Mouse (Mus musculus) liver (tissue): Measurements from ENCODE around the gene Clec4e.
"Not testable (repeated sequence)": the region's sequence is repeated elsewhere in the genome, so short reads cannot be mapped to it uniquely, and the experiment has no call there.

Experiments used
- DNase-seq: peaks from one replicate; pipeline ENCODE4 v3.0.0-alpha.2; 2020; ENCODE audit warnings: mixed read lengths

Gene Clec4e

DNA sequence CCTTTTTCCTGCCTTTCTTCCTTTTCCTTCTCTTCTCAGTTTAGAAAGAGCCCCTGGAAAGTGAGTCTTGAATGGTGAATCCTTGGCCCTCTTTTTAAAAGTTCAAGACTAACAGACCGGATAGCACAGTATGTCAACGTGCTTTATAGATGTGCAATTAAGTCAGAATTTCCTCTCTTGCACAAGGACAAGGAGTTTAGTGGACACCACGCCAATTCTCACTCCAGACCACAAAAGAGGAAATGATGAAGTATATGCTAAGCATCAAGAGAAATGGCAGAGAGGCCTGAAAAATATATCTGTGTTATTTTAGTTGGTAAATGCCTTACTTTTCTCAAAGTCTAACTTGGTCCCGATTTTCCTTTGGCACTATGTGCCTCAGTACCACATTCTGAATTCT is at the start of gene Clec4e:
TSS of gene Clec4e (minus strand) at position 118 of the 400 bp plus-strand sequence.
- no peak for DNase-seq

GRCm38 (mm10) chr6:123332503-123332902 is 42.8 kb upstream of the Clec4e start:
- no peak for DNase-seq

- no peak for DNase-seq
Observed at GRCm38 (mm10) chr6:123308033-123308432, 18.4 kb upstream of the Clec4e start, which contains the start of gene Vmn2r19. Gene Vmn2r19, plus strand, starts transcription at chr6:123308333.

- DNase-seq = peak; percentile 7
Observed at GRCm38 (mm10) chr6:123306315-123306714, 16.6 kb upstream of the Clec4e start.

- peak; percentile 19 for DNase-seq
Observed at GRCm38 (mm10) chr6:123296687-123297086, 7.0 kb upstream of the Clec4e start.

DNA sequence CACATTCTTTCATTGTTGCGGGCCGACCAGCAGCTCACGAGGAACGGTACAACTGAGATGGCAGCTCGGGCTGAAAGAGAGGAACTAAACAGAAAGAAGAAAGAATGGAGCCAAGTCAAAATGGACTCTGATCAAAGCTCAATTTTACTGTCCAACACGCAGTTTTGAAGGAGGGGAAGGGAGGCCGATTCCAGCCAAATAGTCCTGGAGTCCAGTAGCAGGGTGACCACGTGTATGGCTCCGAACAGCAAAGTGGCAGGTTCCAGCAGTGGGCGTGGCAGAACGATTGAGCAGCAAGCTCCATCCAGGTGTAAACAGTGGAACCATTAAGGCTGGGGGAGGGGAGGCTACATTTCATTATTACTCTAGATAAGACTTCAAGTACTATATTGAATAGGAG is 3.8 kb upstream of the Clec4e start:
- DNase-seq = peak; percentile 10

DNA sequence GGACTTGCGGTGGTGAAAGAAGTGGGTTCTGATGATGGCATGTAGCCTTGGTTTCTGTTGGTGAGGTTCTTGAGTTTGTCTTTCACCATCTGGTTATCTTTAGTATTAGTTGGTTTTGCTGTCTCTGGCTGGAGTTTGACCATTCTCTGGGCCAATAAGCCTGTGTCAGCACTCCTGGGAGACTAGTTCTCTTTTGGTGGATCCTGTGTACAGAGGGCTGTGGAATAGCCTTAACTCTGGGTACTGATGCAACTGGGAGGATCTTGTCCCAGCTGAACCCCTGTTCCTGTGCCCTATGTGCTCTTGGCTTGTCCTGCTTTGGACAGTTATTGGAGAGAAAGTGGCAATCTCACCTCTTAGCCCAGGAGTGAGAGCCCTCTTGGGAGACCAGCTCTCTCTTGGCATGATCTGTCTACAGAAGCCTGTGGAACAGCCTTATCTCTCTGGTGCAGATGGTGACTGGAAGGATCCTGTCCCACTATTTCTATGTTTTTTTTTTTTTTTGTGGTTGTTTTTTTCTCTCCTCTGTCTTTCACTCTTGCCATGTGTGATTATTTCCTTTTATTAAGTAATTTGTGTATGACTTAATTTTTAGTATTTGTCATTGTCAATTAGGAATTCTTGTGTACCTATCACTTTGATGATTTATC is 3.2 kb upstream of the Clec4e start:
- peak; percentile 73 for DNase-seq

DNA sequence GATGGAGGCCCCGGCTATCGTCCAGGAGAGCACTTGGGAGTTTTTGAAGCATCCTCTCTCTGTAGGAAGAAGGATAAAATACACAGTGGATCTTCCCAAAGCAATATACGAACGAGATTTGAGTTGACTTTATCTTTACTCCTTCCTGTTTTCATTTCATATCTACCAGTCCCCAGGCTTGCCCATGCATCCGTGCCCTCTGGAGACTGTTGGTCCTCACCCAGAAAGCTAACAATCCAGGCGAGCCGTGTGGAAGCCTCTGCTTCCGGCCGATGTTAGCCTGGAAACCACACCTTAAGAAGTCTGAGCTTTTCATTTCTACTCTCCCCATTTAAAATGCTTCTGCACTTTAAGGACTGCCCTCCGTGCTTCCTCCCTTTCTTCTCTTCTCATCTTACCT is 739 bp downstream of the Clec4e start:
- DNase-seq = peak; percentile 38

GRCm38 (mm10) chr6:123286311-123286710 is 3.4 kb downstream of the Clec4e start:
- DNase-seq = no peak

DNA sequence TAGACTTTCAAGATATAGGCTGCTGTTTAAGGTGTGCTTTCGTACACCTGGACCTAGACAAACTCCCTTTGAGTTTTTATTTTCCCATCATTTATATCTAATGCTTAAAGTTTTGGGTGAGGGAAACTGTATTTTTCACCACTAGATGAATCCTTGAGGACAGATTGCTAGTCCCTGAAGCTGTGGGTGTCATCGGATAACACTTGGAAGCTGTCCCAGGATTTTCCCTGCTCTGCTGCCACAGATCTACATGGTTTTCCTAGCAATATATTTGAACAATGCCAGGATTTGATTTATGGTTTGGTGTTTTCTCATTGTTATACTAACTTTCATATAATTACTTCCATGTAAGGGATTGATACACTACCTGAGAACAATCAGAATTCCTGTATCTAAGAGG is 10.2 kb downstream of the Clec4e start:
- no peak for DNase-seq

DNA sequence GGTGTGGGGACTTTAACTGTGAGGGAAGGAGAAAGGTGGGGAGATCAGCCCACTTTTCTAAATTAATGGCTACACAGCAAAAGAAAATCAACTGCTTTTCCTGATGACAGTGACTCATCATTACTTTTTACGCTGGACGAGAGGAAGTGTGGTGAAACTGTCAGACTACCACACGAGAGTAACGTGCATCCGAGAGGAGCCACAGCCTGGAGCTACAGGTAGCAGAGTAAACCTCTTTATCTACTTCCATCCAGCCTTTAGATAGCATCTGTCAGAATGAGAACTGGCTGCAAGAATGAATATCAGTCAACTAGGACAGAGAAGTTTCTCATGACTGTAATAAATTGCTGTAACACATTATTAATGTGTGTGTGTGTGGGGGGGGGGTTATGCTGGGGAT is 22.7 kb downstream of the Clec4e start:
- no peak for DNase-seq

- no peak for DNase-seq
Observed at GRCm38 (mm10) chr6:123265809-123266208, 23.9 kb downstream of the Clec4e start.

DNA sequence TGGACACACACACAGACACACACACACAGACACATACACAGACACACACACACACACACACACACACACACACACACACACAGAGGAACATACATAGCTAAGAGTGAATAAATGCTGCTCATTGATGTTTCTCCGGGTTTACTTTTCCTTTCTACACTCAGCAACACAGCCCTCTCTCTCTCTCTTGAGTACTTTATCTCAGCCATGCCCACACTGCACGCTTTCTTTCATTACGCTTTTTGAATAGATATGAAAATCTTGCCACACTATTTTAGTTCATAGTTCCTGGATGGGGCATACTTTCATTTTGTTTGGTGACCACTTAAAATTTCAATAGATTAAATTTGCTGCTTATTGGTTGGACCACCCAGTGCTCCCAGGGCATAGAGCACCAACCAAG is 25.5 kb downstream of the Clec4e start:
- DNase-seq = no peak

- no peak for DNase-seq
Observed at GRCm38 (mm10) chr6:123261555-123262161, 28.0 kb downstream of the Clec4e start, which contains the start of gene Clec4d. Gene Clec4d, plus strand, starts transcription at chr6:123262111.

GRCm38 (mm10) chr6:123260868-123261267 is 28.8 kb downstream of the Clec4e start:
- DNase-seq = no peak

- DNase-seq = no peak
Observed at GRCm38 (mm10) chr6:123259889-123260603, 29.6 kb downstream of the Clec4e start.

DNA sequence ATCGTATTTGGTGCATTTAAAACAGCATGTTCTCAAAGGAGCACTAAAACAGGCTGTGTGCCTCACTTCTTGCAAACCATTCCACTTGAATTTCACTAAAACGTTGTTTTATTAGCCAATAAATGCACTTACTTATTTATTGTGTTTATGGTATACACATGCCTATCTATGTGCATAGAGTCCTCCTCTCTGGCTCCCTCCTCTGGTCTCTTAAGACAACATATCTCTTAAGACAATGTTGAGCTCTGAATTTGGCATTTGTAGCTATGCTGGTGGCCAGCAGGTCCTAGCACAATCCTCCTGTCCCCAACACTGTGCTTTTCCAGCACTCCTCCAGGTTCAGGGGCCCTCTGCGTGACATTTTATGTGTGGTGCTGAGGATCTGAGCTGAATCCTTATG is 30.7 kb downstream of the Clec4e start:
- no peak for DNase-seq

DNA sequence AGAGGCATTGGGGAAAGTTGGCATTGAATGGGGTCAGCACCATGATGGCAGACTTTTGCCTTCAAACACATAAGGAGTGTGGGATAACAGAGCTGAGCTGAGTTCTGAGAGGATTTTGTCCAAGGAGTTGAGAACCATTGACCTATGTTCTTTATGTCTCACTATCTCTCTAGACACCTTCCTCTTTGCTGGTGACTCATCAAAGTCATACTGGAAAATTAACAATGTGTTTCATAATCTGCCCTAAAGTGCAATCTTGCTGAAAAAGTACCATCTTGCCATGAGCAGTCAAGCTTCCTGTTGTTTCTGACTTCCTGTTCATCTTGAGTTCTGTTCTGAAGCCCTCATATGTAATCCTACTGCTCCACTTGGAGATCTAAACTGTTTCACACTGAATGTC is 36.9 kb downstream of the Clec4e start:
- DNase-seq = no peak

DNA sequence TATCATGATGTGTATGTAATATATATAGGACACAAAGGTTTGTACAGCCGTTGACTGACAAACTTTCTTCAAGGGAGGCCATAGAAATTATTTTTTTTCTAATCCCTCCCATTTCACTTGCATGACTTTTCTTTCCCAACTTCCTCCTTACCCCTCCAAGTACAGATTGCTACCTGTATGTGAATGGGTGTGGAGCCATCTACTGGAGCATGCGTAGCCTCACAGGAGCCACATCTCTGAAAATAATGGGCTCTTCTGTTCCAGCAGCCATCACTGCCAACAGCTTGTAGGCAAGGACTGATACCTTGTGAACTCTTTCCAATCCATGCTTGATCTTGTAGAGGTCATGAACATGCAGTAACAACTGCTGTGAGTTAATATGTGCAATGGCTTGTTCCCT is 40.8 kb downstream of the Clec4e start:
- not testable (repeated sequence) for DNase-seq

- DNase-seq = no peak
Observed at GRCm38 (mm10) chr6:123244201-123244600, 45.5 kb downstream of the Clec4e start.

GRCm38 (mm10) chr6:123237582-123237981 is 52.1 kb downstream of the Clec4e start:
- no peak for DNase-seq
